11 mouse cellular contexts compared by ENCODE assay signal in genomic region chr9:118589249-118589648, GRCm38 (mm10). TPM values are rescaled to one million over a fixed set of nuclear protein-coding genes. Genes with fewer than 3 reads are reported as not detected.
DNase-seq lines count a peak whose midpoint lies in the region; ATAC-seq and TF ChIP-seq lines count a peak whose summit lies in the region.
"Had no signal": no experiment of that assay in that cellular context is flagged by ENCODE, and none has a peak within 500 bp of the region (broad histone marks: within the 10 kb centered on the region; RNA-seq: fewer than 3 reads in every experiment).

No protein-coding gene starts in this region.

- H3K9me3 ChIP-seq in heart, embryonic 16.5 days (replicated peaks; ENCODE audit: control insufficient read depth, low read length), result no peaks in the 10 kb centered on the region
- H3K9me3 ChIP-seq in midbrain, postnatal 0 days (ENCODE audit: low read length), result no peaks in the 10 kb centered on the region
- no peaks in the 10 kb centered on the region for H3K9me3 ChIP-seq in midbrain, embryonic 16.5 days (replicated peaks; ENCODE audit: control insufficient read depth, low read length, poor library complexity, severe bottlenecking)
- H3K9me3 ChIP-seq: embryonic facial prominence, embryonic 13.5 days; liver, embryonic 15.5 days had no signal

- no peak overlapping the region; the same call in 1 of the 2 replicates for H3K9ac ChIP-seq in heart, embryonic 16.5 days (ENCODE audit: low read length)
- H3K9ac ChIP-seq in midbrain, postnatal 0 days (replicated peaks; ENCODE audit: low read length, poor library complexity, severe bottlenecking), result no peak overlapping the region
- no peak overlapping the region for H3K9ac ChIP-seq in midbrain, embryonic 16.5 days (ENCODE audit: low read depth, low read length)
- H3K9ac ChIP-seq: embryonic facial prominence, embryonic 13.5 days; liver, embryonic 15.5 days had no signal

- WGBS in heart, embryonic 16.5 days, result 24% methylated on average over 3 of the region's 3 CpGs
- 44% methylated on average over 3 of the region's 3 CpGs for WGBS in midbrain, postnatal 0 days
- WGBS in midbrain, embryonic 16.5 days, result 33% methylated on average over 3 of the region's 3 CpGs

- H3K27me3 ChIP-seq in heart, embryonic 16.5 days (ENCODE audit: control insufficient read depth, insufficient read depth, low read length), result no peaks in the 10 kb centered on the region
- H3K27me3 ChIP-seq in midbrain, postnatal 0 days (ENCODE audit: insufficient read depth, low read length), result no peaks in the 10 kb centered on the region
- no peaks in the 10 kb centered on the region for H3K27me3 ChIP-seq in midbrain, embryonic 16.5 days (ENCODE audit: control insufficient read depth, insufficient read depth, low read depth, low read length)
- H3K27me3 ChIP-seq in splenic B cell, adult 2 months (ENCODE audit: control insufficient read depth, insufficient read depth, low read length, poor library complexity, severe bottlenecking), result no peaks in the 10 kb centered on the region
- H3K27me3 ChIP-seq: embryonic facial prominence, embryonic 13.5 days; liver, embryonic 15.5 days had no signal

- DNase-seq in heart, postnatal 36 days, result no peak
- peak; percentile 68 for DNase-seq in midbrain, postnatal 0 days (ENCODE audit: low spot score)
- peak; percentile 51 for DNase-seq in brain, embryonic 14.5 days (ENCODE audit: low read depth)
- peak; percentile 21 for DNase-seq in splenic B cell, adult 2 months (ENCODE audit: low read depth, low spot score)
- no peak for DNase-seq in urinary bladder, postnatal 4 days (ENCODE audit: low spot score in 2 of 2)
- DNase-seq: thymus, postnatal 4 days had no signal

- H3K4me2 ChIP-seq in heart, embryonic 16.5 days (ENCODE audit: low read depth, low read length), result 0 out of 2 replicates have a peak overlapping the region, but pooled peaks have one; percentile 7
- no peak overlapping the region for H3K4me2 ChIP-seq in midbrain, postnatal 0 days (ENCODE audit: low read depth, low read length, poor library complexity, severe bottlenecking)
- no peak overlapping the region for H3K4me2 ChIP-seq in midbrain, embryonic 16.5 days (ENCODE audit: low read length)
- H3K4me2 ChIP-seq: embryonic facial prominence, embryonic 13.5 days; liver, embryonic 15.5 days had no signal

- no peak overlapping the region for H3K4me3 ChIP-seq in heart, embryonic 16.5 days (ENCODE audit: low read length)
- no peak overlapping the region for H3K4me3 ChIP-seq in midbrain, postnatal 0 days (ENCODE audit: low read depth, low read length)
- no peak overlapping the region for H3K4me3 ChIP-seq in midbrain, embryonic 16.5 days (ENCODE audit: low read depth, low read length)
- H3K4me3 ChIP-seq: embryonic facial prominence, embryonic 13.5 days; liver, embryonic 15.5 days had no signal

- peaks cover 38% of the 10 kb centered on the region for H3K4me1 ChIP-seq in heart, embryonic 16.5 days (ENCODE audit: control insufficient read depth, insufficient read depth, low read length)
- H3K4me1 ChIP-seq in midbrain, postnatal 0 days (ENCODE audit: insufficient read depth, low read length), result no peaks in the 10 kb centered on the region
- peaks cover 4% of the 10 kb centered on the region; the same call in 1 of the 2 replicates for H3K4me1 ChIP-seq in midbrain, embryonic 16.5 days (ENCODE audit: control insufficient read depth, insufficient read depth, low read length)

- intact Hi-C loops in heart, postnatal 36 days (cut with DNase I), result loop anchor here (1.0 to 10.0 kb wide), 2 partner anchors 319 to 476 kb away; no protein-coding TSS in a partner anchor

- no peaks in the 10 kb centered on the region for H3K36me3 ChIP-seq in heart, embryonic 16.5 days (ENCODE audit: control insufficient read depth, insufficient read depth)
- H3K36me3 ChIP-seq in midbrain, postnatal 0 days (ENCODE audit: insufficient read depth, low read length), result peaks cover 3% of the 10 kb centered on the region; the same call in 1 of the 2 replicates
- H3K36me3 ChIP-seq in midbrain, embryonic 16.5 days (ENCODE audit: control insufficient read depth, insufficient read depth, low read length), result no peaks in the 10 kb centered on the region; the same call in 1 of the 2 replicates
- H3K36me3 ChIP-seq in splenic B cell, adult 2 months (ENCODE audit: control insufficient read depth, insufficient read depth, low read length, poor library complexity, severe bottlenecking), result no peaks in the 10 kb centered on the region
- H3K36me3 ChIP-seq: liver, embryonic 15.5 days had no signal

- peak; percentile 86 for TF ChIP-seq CTCF in midbrain, postnatal 0 days (IDR thresholded peaks at IDR 0.05)
- TF ChIP-seq CTCF in brain, embryonic 14.5 days (IDR thresholded peaks at IDR 0.05; ENCODE audit: borderline replicate concordance, extremely low read depth, insufficient read depth, insufficient read length), result peak; percentile 75

- no peak overlapping the region; the same call in 1 of the 2 replicates for H3K27ac ChIP-seq in heart, embryonic 16.5 days (ENCODE audit: low read length)
- H3K27ac ChIP-seq in midbrain, postnatal 0 days (ENCODE audit: low read depth, low read length), result no peak overlapping the region
- H3K27ac ChIP-seq in midbrain, embryonic 16.5 days (ENCODE audit: low read length), result no peak overlapping the region
- H3K27ac ChIP-seq: liver, embryonic 15.5 days had no signal

- ATAC-seq in heart, embryonic 16.5 days (replicated peaks; ENCODE audit: extremely low read depth, insufficient read depth, low FRiP score), result no peak
- ATAC-seq in midbrain, postnatal 0 days (ENCODE audit: low FRiP score), result no peak
- no peak for ATAC-seq in midbrain, embryonic 16.5 days
- ATAC-seq: activated CD4-positive, CD25-positive, alpha-beta regulatory T cell, adult 4 months had no signal

- TF ChIP-seq POLR2A in brain, embryonic 14.5 days (IDR thresholded peaks at IDR 0.05; ENCODE audit: borderline replicate concordance, extremely low read depth, insufficient read depth, insufficient read length, poor library complexity, severe bottlenecking), result no peak

RNA-seq across cellular contexts. Expression of gene Itga9, which starts 17.2 kb away (rescaled TPM):
- 3.1 and 8.8 TPM in 2 replicates for polyA plus RNA-seq in heart, embryonic 16.5 days (2015; fragmentation: Nextera tagmentation; extraction: Ambion mirVana)
- total RNA-seq in heart, postnatal 36 days (2021), result 10 to 100 TPM; 49.5 to 60.2 TPM
- 6.9 and 8.2 TPM in 2 replicates for total RNA-seq in midbrain, postnatal 0 days (2014; rRNA removed)
- polyA plus RNA-seq in midbrain, postnatal 0 days (2015; fragmentation: Nextera tagmentation; extraction: Ambion mirVana), result 0.82 and 1.1 TPM in 2 replicates
- polyA plus RNA-seq in midbrain, embryonic 16.5 days (2015; fragmentation: Nextera tagmentation; extraction: Ambion mirVana), result 0.97 and 1.0 TPM in 2 replicates
- polyA plus RNA-seq in brain, embryonic 14.5 days (2012; rRNA removed), result 3.0 and 3.1 TPM in 2 replicates

Comparison
In these comparisons a context has a peak if more than half of its experiments do, and no peak if none do; other contexts are left out.
1. DNase-seq: peak in midbrain, postnatal 0 days (single experiment), brain, embryonic 14.5 days (single experiment) and splenic B cell, adult 2 months (single experiment); none in heart, postnatal 36 days (0 of 2) and urinary bladder, postnatal 4 days (0 of 2).